In the genomic region with DNA sequence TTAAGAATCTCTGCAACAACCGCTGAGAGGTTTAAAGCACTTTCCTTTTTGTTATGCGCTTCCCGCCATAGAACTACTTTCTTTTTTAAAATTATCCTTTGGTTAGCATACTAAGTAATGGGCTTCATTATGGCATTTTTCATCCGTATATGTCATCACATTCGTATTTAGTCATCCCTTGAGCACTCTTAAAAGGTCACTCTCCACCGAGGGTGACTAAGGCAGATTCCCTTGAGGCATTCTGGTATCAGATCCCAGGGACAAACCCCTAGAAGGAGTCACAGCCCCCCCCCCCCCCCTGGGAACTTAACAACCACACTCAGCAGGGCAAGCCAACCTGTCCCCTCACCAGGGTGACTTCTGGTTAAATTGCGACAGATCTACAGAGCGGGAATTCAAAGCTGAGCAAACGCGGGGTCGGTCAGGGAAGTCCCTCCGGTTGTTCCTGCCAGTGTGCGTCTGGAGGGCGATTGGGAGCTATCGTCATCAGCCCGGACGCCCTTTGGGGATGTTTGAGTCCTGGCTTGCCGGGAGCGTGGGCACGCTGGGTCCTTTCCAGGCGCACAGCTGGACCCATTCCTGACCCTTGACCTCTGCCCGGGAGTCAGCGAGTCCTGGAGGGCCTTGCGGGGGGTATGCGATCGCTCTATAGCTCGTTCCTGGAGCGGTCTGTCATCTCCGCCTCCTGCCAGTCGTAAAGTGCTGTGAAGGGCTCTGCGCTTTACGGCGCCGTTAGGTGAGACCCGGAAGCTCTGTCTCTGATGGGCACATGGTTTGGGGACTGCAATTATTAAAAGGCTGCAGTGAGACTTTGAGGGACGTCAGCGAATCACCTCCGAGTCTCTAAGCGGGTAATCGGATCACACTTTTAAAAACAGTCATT, we compare ENCODE assay signal across 8 mouse cellular contexts. TPM values are rescaled to one million over a fixed set of nuclear protein-coding genes. Genes with fewer than 3 reads are reported as not detected.
A peak's percentile ranks its signal among the peaks of the same experiment; 100 is the strongest.
DNase-seq lines count a peak whose midpoint lies in the region; ATAC-seq lines count a peak whose summit lies in the region.

A gene (plus strand): TSS at position 411 of the 883 bp plus-strand sequence.

- no peaks in the 10 kb centered on the region for H3K27me3 ChIP-seq in heart, embryonic 14.5 days (ENCODE audit: control insufficient read depth, insufficient read depth, low read length)
- H3K27me3 ChIP-seq in liver, embryonic 13.5 days = no peaks in the 10 kb centered on the region
- no peaks in the 10 kb centered on the region for H3K27me3 ChIP-seq in stomach, embryonic 16.5 days (ENCODE audit: control insufficient read depth, insufficient read depth, low read length)

- peak; percentile 93 for DNase-seq in CD4-positive, CD25-positive, alpha-beta regulatory T cell, adult 2 months (ENCODE audit: low read depth, low spot score)
- DNase-seq in fat pad, adult 2 months (ENCODE audit: extremely low read depth, low read depth, low spot score) = peak; percentile 28
- DNase-seq in kidney, postnatal 14 days = peak; percentile 93
- peak; percentile 83 for DNase-seq in liver, embryonic 13.5 days
- DNase-seq in neural tube, embryonic 10.5 days (ENCODE audit: extremely low spot score, low spot score) = peak; percentile 96

- H3K4me2 ChIP-seq in heart, embryonic 14.5 days (ENCODE audit: low read length) = peak within 1 kb of the TSS; percentile 69
- peak within 1 kb of the TSS; percentile 74 for H3K4me2 ChIP-seq in liver, embryonic 13.5 days
- H3K4me2 ChIP-seq in stomach, embryonic 16.5 days (ENCODE audit: low read depth, low read length) = peak within 1 kb of the TSS; percentile 65

- peak; percentile 85 for ATAC-seq in heart, embryonic 14.5 days (ENCODE audit: insufficient number of reproducible peaks, insufficient read depth, low FRiP score, low read depth)
- ATAC-seq in liver, embryonic 13.5 days (ENCODE audit: low read depth) = peak; percentile 93
- ATAC-seq in stomach, embryonic 16.5 days (ENCODE audit: insufficient read depth, low FRiP score) = peak; percentile 94

- H3K4me1 ChIP-seq in brown adipose tissue, adult 24 weeks (ENCODE audit: control insufficient read depth, insufficient read depth, insufficient read length, low read length) = no peaks in the 10 kb centered on the region
- peaks cover 0 to 8% of the 10 kb centered on the region in 2 experiments; a peak in 2 of 4 replicates for H3K4me1 ChIP-seq in heart, embryonic 14.5 days (ENCODE audit: control insufficient read depth in 2 of 2, insufficient read depth in 2 of 2, low read length in 2 of 2)
- H3K4me1 ChIP-seq in liver, embryonic 13.5 days (replicated peaks) = peaks cover 15% of the 10 kb centered on the region
- H3K4me1 ChIP-seq in stomach, embryonic 16.5 days (ENCODE audit: control insufficient read depth, insufficient read depth, low read length) = peaks cover 2% of the 10 kb centered on the region; the same call in 1 of the 2 replicates

- H3K36me3 ChIP-seq in heart, embryonic 14.5 days (ENCODE audit: control insufficient read depth, insufficient read depth, low read length) = peaks cover 14% of the 10 kb centered on the region
- no peaks in the 10 kb centered on the region for H3K36me3 ChIP-seq in liver, embryonic 13.5 days
- H3K36me3 ChIP-seq in stomach, embryonic 16.5 days (ENCODE audit: control insufficient read depth, insufficient read depth, low read length) = no peaks in the 10 kb centered on the region

- H3K27ac ChIP-seq in brown adipose tissue, adult 24 weeks (replicated peaks; ENCODE audit: low read depth, low read length) = peak within 1 kb of the TSS; percentile 97
- H3K27ac ChIP-seq in heart, embryonic 14.5 days (replicated peaks in 1 of 2; ENCODE audit: control insufficient read depth in 1 of 2, insufficient read depth in 1 of 2, low read depth in 2 of 2, low read length in 2 of 2) = peak within 1 kb of the TSS; percentile 88 to 91
- H3K27ac ChIP-seq in liver, embryonic 13.5 days = peak within 1 kb of the TSS; percentile 72
- peak within 1 kb of the TSS; percentile 92 for H3K27ac ChIP-seq in stomach, embryonic 16.5 days (ENCODE audit: low read length)

- no peaks in the 10 kb centered on the region for H3K9me3 ChIP-seq in heart, embryonic 14.5 days (ENCODE audit: control insufficient read depth, low read length)
- no peaks in the 10 kb centered on the region for H3K9me3 ChIP-seq in liver, embryonic 13.5 days (replicated peaks)
- H3K9me3 ChIP-seq in stomach, embryonic 16.5 days (replicated peaks; ENCODE audit: control insufficient read depth, low read length) = no peaks in the 10 kb centered on the region

- peak within 1 kb of the TSS; percentile 86 for H3K9ac ChIP-seq in heart, embryonic 14.5 days (ENCODE audit: low read length)
- peak within 1 kb of the TSS; percentile 82 for H3K9ac ChIP-seq in liver, embryonic 13.5 days
- peak within 1 kb of the TSS; percentile 86 for H3K9ac ChIP-seq in stomach, embryonic 16.5 days (ENCODE audit: low read length)

- WGBS in heart, embryonic 14.5 days = 1% methylated on average over 40 of the region's 40 CpGs
- 1% methylated on average over 40 of the region's 40 CpGs for WGBS in liver, embryonic 13.5 days (ENCODE audit: insufficient replicate concordance)
- under 1% methylated on average over 40 of the region's 40 CpGs for WGBS in stomach, embryonic 16.5 days

- peak within 1 kb of the TSS; percentile 86 for H3K4me3 ChIP-seq in brown adipose tissue, adult 24 weeks (ENCODE audit: insufficient read depth, low read depth, low read length)
- H3K4me3 ChIP-seq in heart, embryonic 14.5 days (ENCODE audit: control insufficient read depth in 1 of 2, insufficient read depth in 1 of 2, low read depth in 1 of 2, low read length in 2 of 2) = peak within 1 kb of the TSS; percentile 86 to 98
- H3K4me3 ChIP-seq in liver, embryonic 13.5 days (replicated peaks) = peak within 1 kb of the TSS; percentile 81
- H3K4me3 ChIP-seq in stomach, embryonic 16.5 days (replicated peaks; ENCODE audit: low read length) = peak within 1 kb of the TSS; percentile 89

RNA-seq across cellular contexts. Expression of the gene that starts here (rescaled TPM):
- polyA plus RNA-seq in brown adipose tissue, adult 24 weeks (2012; ENCODE audit: insufficient read depth, insufficient read length, missing spikeins) = 11.9 and 12.4 TPM in 2 replicates
- polyA plus RNA-seq in heart, embryonic 14.5 days (2014; fragmentation: Nextera tagmentation; extraction: Ambion mirVana) = 18.0 and 18.2 TPM in 2 replicates
- polyA plus RNA-seq in liver, embryonic 13.5 days (2015; fragmentation: Nextera tagmentation; extraction: Ambion mirVana) = 23.5 and 25.6 TPM in 2 replicates
- 28.8 and 31.9 TPM in 2 replicates for polyA plus RNA-seq in stomach, embryonic 16.5 days (2015; fragmentation: Nextera tagmentation; extraction: Ambion mirVana)

Comparison
In these comparisons a context has a peak if more than half of its experiments do, and no peak if none do; other contexts are left out.
1. Peak in every context shown above with its lines: DNase-seq, ATAC-seq, H3K4me3 ChIP-seq and H3K27ac ChIP-seq.
2. DNase-seq: peak in every context shown above with its lines; median percentile 96 in neural tube, embryonic 10.5 days; 93 in CD4-positive, CD25-positive, alpha-beta regulatory T cell, adult 2 months; 93 in kidney, postnatal 14 days; 83 in liver, embryonic 13.5 days; 28 in fat pad, adult 2 months.